In the genomic region with DNA sequence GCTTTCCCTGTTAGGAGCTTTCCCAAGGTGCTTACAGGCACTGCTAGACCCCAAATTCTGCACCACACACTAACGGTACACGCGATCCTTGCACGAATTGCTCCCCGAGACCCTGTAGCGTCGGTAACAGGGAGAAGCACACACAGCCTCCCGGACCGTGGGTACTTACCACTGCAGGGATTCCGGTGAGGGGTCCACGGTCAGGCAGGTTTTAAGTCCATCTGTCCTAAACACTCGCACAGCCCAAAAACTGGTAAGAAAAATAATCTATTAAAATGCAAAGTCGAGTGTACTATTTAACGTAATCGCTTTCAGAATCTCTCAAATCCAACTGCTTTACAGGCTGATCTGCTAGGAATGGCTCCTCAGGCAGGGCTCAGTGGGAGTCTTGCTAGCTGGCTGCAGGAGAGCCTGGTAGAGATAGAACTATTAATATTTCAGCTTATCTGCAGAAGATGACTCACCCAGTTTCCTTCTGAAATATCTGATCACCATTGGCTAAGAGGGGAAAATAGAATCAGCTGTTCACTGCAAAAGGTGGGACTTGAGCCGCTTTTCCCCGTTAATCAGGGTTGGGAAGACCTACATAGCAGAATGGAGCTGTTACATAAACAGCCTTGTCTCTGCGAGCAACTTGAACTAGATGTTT, we compare ENCODE assay signal across 8 mouse cellular contexts. TPM values are rescaled to one million over a fixed set of nuclear protein-coding genes. Genes with fewer than 3 reads are reported as not detected.
DNase-seq lines count a peak whose midpoint lies in the region; ATAC-seq and TF ChIP-seq lines count a peak whose summit lies in the region.

A gene (minus strand): TSS at position 596 of the 649 bp plus-strand sequence.

- no peak for DNase-seq in G1E (ENCODE audit: low spot score)
- no peak for DNase-seq in forebrain, embryonic 10.5 days (ENCODE audit: extremely low spot score, low spot score)
- DNase-seq in layer of hippocampus, adult 18-20 months (ENCODE audit: low spot score in 2 of 2): peak; percentile 68 to 84
- peak; percentile 50 for DNase-seq in retina, embryonic 14.5 days (ENCODE audit: low spot score)
- no peak for DNase-seq in spleen, postnatal 36 days (ENCODE audit: low spot score in 2 of 2)

- H3K4me2 ChIP-seq in heart, embryonic 14.5 days (ENCODE audit: low read length): peak within 1 kb of the TSS; percentile 89
- H3K4me2 ChIP-seq in liver, embryonic 16.5 days (ENCODE audit: low read depth, low read length): peak within 1 kb of the TSS; percentile 83

- no peaks in the 10 kb centered on the region for H3K27me3 ChIP-seq in G1E (ENCODE audit: insufficient read depth, low read length)
- no peaks in the 10 kb centered on the region for H3K27me3 ChIP-seq in forebrain, embryonic 10.5 days (ENCODE audit: poor library complexity, severe bottlenecking)
- no peaks in the 10 kb centered on the region for H3K27me3 ChIP-seq in heart, embryonic 14.5 days (ENCODE audit: control insufficient read depth, insufficient read depth, low read length)
- H3K27me3 ChIP-seq in liver, embryonic 16.5 days (ENCODE audit: control insufficient read depth, insufficient read depth, low read depth, low read length): no peaks in the 10 kb centered on the region

- H3K4me1 ChIP-seq in G1E (ENCODE audit: insufficient read depth, low read depth, low read length): peaks cover 36% of the 10 kb centered on the region
- H3K4me1 ChIP-seq in bone marrow macrophage, adult 2 months (ENCODE audit: control insufficient read depth, insufficient read depth, low read length): peaks cover 21% of the 10 kb centered on the region
- peaks cover 17% of the 10 kb centered on the region for H3K4me1 ChIP-seq in forebrain, embryonic 10.5 days
- peaks cover 0 to 10% of the 10 kb centered on the region in 2 experiments; a peak in 2 of 4 replicates for H3K4me1 ChIP-seq in heart, embryonic 14.5 days (ENCODE audit: control insufficient read depth in 2 of 2, insufficient read depth in 2 of 2, low read length in 2 of 2)
- H3K4me1 ChIP-seq in liver, embryonic 16.5 days (ENCODE audit: control insufficient read depth, low read depth, low read length): peaks cover 15% of the 10 kb centered on the region

- peak; percentile 67 for ATAC-seq in G1E (ENCODE audit: extremely low read depth, insufficient number of reproducible peaks, low FRiP score, poor library complexity, severe bottlenecking)
- peak; percentile 60; the same call in 1 of the 2 replicates for ATAC-seq in heart, embryonic 14.5 days (ENCODE audit: insufficient number of reproducible peaks, insufficient read depth, low FRiP score, low read depth)
- ATAC-seq in liver, embryonic 16.5 days (ENCODE audit: low read depth): peak; percentile 68

- peak within 1 kb of the TSS; percentile 89 for H3K27ac ChIP-seq in bone marrow macrophage, adult 2 months (ENCODE audit: insufficient read depth, low read depth, low read length)
- peak within 1 kb of the TSS; percentile 95 for H3K27ac ChIP-seq in forebrain, embryonic 10.5 days
- peak within 1 kb of the TSS; percentile 95 to 98 for H3K27ac ChIP-seq in heart, embryonic 14.5 days (replicated peaks in 1 of 2; ENCODE audit: control insufficient read depth in 1 of 2, insufficient read depth in 1 of 2, low read depth in 2 of 2, low read length in 2 of 2)
- H3K27ac ChIP-seq in liver, embryonic 16.5 days (ENCODE audit: low read length): peak within 1 kb of the TSS; percentile 96

- peak within 1 kb of the TSS; percentile 97 for H3K4me3 ChIP-seq in G1E (ENCODE audit: low read depth, low read length)
- H3K4me3 ChIP-seq in bone marrow macrophage, adult 2 months (ENCODE audit: insufficient read depth, low read length): peak within 1 kb of the TSS; percentile 72
- peak within 1 kb of the TSS; percentile 92 for H3K4me3 ChIP-seq in forebrain, embryonic 10.5 days
- H3K4me3 ChIP-seq in heart, embryonic 14.5 days (ENCODE audit: control insufficient read depth in 1 of 2, insufficient read depth in 1 of 2, low read depth in 1 of 2, low read length in 2 of 2): peak within 1 kb of the TSS; percentile 81 to 94
- H3K4me3 ChIP-seq in liver, embryonic 16.5 days (ENCODE audit: low read depth, low read length): peak within 1 kb of the TSS; percentile 80

- no peak for TF ChIP-seq POLR2A in bone marrow macrophage, adult 2 months (IDR thresholded peaks at IDR 0.05; ENCODE audit: borderline replicate concordance, low read depth, low read length)

- WGBS in forebrain, embryonic 10.5 days: 2% methylated on average over 18 of the region's 18 CpGs
- under 1% methylated on average over 18 of the region's 18 CpGs for WGBS in heart, embryonic 14.5 days
- under 1% methylated on average over 18 of the region's 18 CpGs for WGBS in liver, embryonic 16.5 days (ENCODE audit: insufficient replicate concordance)

- H3K36me3 ChIP-seq in G1E (replicated peaks): peaks cover 14% of the 10 kb centered on the region
- peaks cover 8% of the 10 kb centered on the region for H3K36me3 ChIP-seq in forebrain, embryonic 10.5 days (replicated peaks)
- H3K36me3 ChIP-seq in heart, embryonic 14.5 days (ENCODE audit: control insufficient read depth, insufficient read depth, low read length): no peaks in the 10 kb centered on the region
- no peaks in the 10 kb centered on the region for H3K36me3 ChIP-seq in liver, embryonic 16.5 days (ENCODE audit: control insufficient read depth, insufficient read depth)

- peak within 1 kb of the TSS; percentile 94 for H3K9ac ChIP-seq in heart, embryonic 14.5 days (ENCODE audit: low read length)
- peak within 1 kb of the TSS; percentile 81 for H3K9ac ChIP-seq in liver, embryonic 16.5 days (ENCODE audit: low read depth, low read length)

- TF ChIP-seq CTCF in G1E (IDR thresholded peaks at IDR 0.05; ENCODE audit: low read depth, low read length): no peak
- TF ChIP-seq CTCF in bone marrow macrophage, adult 2 months (IDR thresholded peaks at IDR 0.05; ENCODE audit: low read depth, low read length): no peak

- H3K9me3 ChIP-seq in G1E (replicated peaks): no peaks in the 10 kb centered on the region
- no peaks in the 10 kb centered on the region for H3K9me3 ChIP-seq in forebrain, embryonic 10.5 days
- H3K9me3 ChIP-seq in heart, embryonic 14.5 days (ENCODE audit: control insufficient read depth, low read length): no peaks in the 10 kb centered on the region
- no peaks in the 10 kb centered on the region for H3K9me3 ChIP-seq in liver, embryonic 16.5 days (replicated peaks; ENCODE audit: control insufficient read depth, low read length)

RNA-seq across cellular contexts. Expression of the gene that starts here (rescaled TPM):
- total RNA-seq in G1E (2014; fragmentation: Nextera tagmentation): 48.5 and 48.6 TPM in 2 replicates
- total RNA-seq in G1E (2017): 45.1 and 55.5 TPM in 2 replicates
- 3.9 and 12.2 TPM in 2 replicates for polyA plus RNA-seq in G1E (2012)
- 25.2 and 34.5 TPM in 2 replicates for polyA plus RNA-seq in bone marrow macrophage, adult 2 months (2012; ENCODE audit: insufficient read depth, insufficient read length, missing spikeins)
- 31.0 and 32.1 TPM in 2 replicates for polyA plus RNA-seq in forebrain, embryonic 10.5 days (2016; fragmentation: Nextera tagmentation; extraction: Ambion mirVana)
- 23.8 TPM in 2 replicates for polyA plus RNA-seq in heart, embryonic 14.5 days (2014; fragmentation: Nextera tagmentation; extraction: Ambion mirVana)
- 100 to 1,000 TPM in 1 of 2 experiments, 10 to 100 TPM in 1; 82.3 to 100 TPM for total RNA-seq in layer of hippocampus, adult 18-20 months (2021)
- polyA plus RNA-seq in liver, embryonic 16.5 days (2015; fragmentation: Nextera tagmentation; extraction: Ambion mirVana): 6.8 and 7.2 TPM in 2 replicates

Comparison
In these comparisons a context has a peak if more than half of its experiments do, and no peak if none do; other contexts are left out.
1. DNase-seq: peak in layer of hippocampus, adult 18-20 months (2 of 2) and retina, embryonic 14.5 days (single experiment); none in G1E (single experiment), forebrain, embryonic 10.5 days (single experiment) and spleen, postnatal 36 days (0 of 2).
2. Peak in every context shown above with its lines, with median percentiles within 50 percentile points of each other: ATAC-seq, H3K4me3 ChIP-seq and H3K27ac ChIP-seq.